Mouse (Mus musculus) cortical plate, adult 2 months (tissue): ENCODE measurements around the gene Cobl.

Experiments
- CTCF ChIP-seq: fragments of 200-500 bp; IDR thresholded peaks from 2 replicates; pipeline ENCODE4 v1.5.1; 2011; ENCODE audit warnings: mild to moderate bottlenecking, control low read depth, low read length; ENCODE audit not compliant: insufficient read depth; ENCODE audit errors: extremely low read depth
- POLR2A ChIP-seq: fragments of 200-500 bp; IDR thresholded peaks from 2 replicates; pipeline ENCODE4 v1.6.1; 2011; ENCODE audit warnings: mild to moderate bottlenecking, low read length, control low read depth; ENCODE audit not compliant: insufficient read depth; ENCODE audit errors: extremely low read depth

DNA sequence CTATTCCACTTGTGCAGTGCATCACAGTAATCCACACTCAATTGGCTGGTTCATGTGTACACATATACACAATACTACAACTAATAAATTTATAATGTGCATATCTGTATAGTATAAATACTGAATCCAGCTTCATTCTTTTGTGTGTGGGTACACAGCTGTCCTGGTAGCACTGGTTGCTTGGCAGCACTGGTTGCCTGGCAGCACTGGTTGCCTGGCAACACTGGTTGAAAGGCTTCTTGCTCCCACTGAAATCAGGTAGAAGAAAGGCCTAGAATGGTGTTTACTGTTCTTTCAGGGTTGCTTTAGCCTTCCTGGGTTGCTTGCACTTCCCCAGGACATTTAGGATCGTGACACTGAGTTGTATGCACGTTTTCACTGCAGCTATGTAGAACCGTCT is 49.4 kb downstream of the Cobl start:
- TF ChIP-seq CTCF, result no peak
- TF ChIP-seq POLR2A, result no peak
